10 mouse cellular contexts compared by ENCODE assay signal in the genomic region with DNA sequence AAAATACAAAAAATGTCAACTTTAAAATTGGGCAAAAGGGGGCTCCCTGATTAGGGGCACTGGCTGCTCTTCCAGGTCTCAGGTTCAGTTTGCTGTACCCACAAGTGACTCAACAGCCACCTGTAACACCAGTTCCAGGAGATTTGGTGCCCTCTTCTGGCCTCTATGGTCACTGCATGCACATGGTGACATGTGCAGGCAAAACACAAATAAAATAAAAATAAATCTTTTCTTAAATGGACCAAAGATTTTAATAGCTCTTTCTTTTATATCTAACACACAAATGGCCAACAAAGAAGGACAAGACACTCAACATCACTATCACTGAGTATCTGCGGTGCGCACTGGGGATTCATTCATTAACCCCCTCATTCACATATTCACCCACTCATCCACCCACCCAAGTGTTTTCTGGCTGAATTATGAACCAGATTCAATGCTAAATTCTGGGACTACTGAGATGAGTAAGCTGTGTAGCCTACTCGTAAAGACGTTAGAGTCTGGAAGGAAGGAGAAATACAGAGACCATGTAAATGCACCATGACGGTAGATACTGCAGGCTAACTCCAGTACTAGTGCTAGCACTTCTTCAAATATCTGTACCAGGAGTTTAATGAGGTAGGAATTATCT. TPM values are rescaled to one million over a fixed set of nuclear protein-coding genes. Genes with fewer than 3 reads are reported as not detected.
DNase-seq lines count a peak whose midpoint lies in the region; ATAC-seq and TF ChIP-seq lines count a peak whose summit lies in the region.
"Had no signal": no experiment of that assay in that cellular context is flagged by ENCODE, and none has a peak within 500 bp of the region (broad histone marks: within the 10 kb centered on the region; RNA-seq: fewer than 3 reads in every experiment).

No protein-coding gene starts in this region.

- H3K27ac ChIP-seq in liver, adult 2 months (replicated peaks; ENCODE audit: insufficient read depth, low read depth, low read length): no peak overlapping the region
- H3K27ac ChIP-seq in liver, embryonic 11.5 days (ENCODE audit: low read depth, low read length): no peak overlapping the region
- H3K27ac ChIP-seq: heart, embryonic 15.5 days had no signal

- 95% methylated on average over 5 of the region's 5 CpGs for WGBS in liver, adult 2 months
- WGBS in liver, embryonic 11.5 days: 88% methylated on average over 5 of the region's 5 CpGs

- ATAC-seq in liver, embryonic 11.5 days (replicated peaks; ENCODE audit: low FRiP score): no peak

- no peaks in the 10 kb centered on the region for H3K9me3 ChIP-seq in liver, embryonic 11.5 days (ENCODE audit: control insufficient read depth, low read length)
- H3K9me3 ChIP-seq: heart, embryonic 15.5 days had no signal

- peak; percentile 59 for TF ChIP-seq CTCF in liver, adult 2 months (IDR thresholded peaks at IDR 0.05; ENCODE audit: low read depth, low read length)

- H3K4me1 ChIP-seq in liver, adult 2 months (ENCODE audit: control insufficient read depth, insufficient read depth, low read length): peaks cover 5% of the 10 kb centered on the region
- peaks cover 24% of the 10 kb centered on the region for H3K4me1 ChIP-seq in liver, embryonic 11.5 days (replicated peaks; ENCODE audit: control insufficient read depth, insufficient read depth, low read length)

- no peak for TF ChIP-seq POLR2A in liver, adult 2 months (IDR thresholded peaks at IDR 0.05; ENCODE audit: extremely low read depth, insufficient read depth, low read length)

- peak; percentile 28 to 57 for DNase-seq in adrenal gland, adult 18-20 months (ENCODE audit: low spot score in 2 of 2)
- no peak for DNase-seq in adrenal gland, postnatal 4 days (ENCODE audit: low spot score in 2 of 2)
- peak; percentile 36 for DNase-seq in liver, adult 2 months (ENCODE audit: extremely low read depth, low read depth, low spot score)
- DNase-seq in liver, embryonic 11.5 days (ENCODE audit: low spot score): no peak
- peak; percentile 75 for DNase-seq in cerebellum, adult 9-10 months
- DNase-seq in kidney, postnatal 10 days: peak; percentile 79
- DNase-seq in lung, postnatal 10 days: peak; percentile 70
- DNase-seq in spleen, postnatal 10 days (ENCODE audit: low spot score in 2 of 2): peak; percentile 77 to 87

- H3K27me3 ChIP-seq in liver, adult 2 months (ENCODE audit: control insufficient read depth, insufficient read depth, low read length): no peaks in the 10 kb centered on the region
- no peaks in the 10 kb centered on the region for H3K27me3 ChIP-seq in liver, embryonic 11.5 days (replicated peaks; ENCODE audit: control insufficient read depth, insufficient read depth, low read length)
- H3K27me3 ChIP-seq: heart, embryonic 15.5 days had no signal

- no peaks in the 10 kb centered on the region for H3K36me3 ChIP-seq in liver, adult 2 months (ENCODE audit: control insufficient read depth, insufficient read depth, low read length)
- no peaks in the 10 kb centered on the region for H3K36me3 ChIP-seq in liver, embryonic 11.5 days (ENCODE audit: control insufficient read depth, insufficient read depth, low read length)
- H3K36me3 ChIP-seq: heart, embryonic 15.5 days had no signal

- H3K4me3 ChIP-seq in liver, adult 2 months (ENCODE audit: insufficient read depth, low read depth, low read length): no peak overlapping the region
- no peak overlapping the region for H3K4me3 ChIP-seq in liver, embryonic 11.5 days (ENCODE audit: low read depth, low read length)
- H3K4me3 ChIP-seq: heart, embryonic 15.5 days; myocyte had no signal

- H3K4me2 ChIP-seq in liver, embryonic 11.5 days: no peak overlapping the region
- H3K4me2 ChIP-seq: heart, embryonic 15.5 days had no signal

- H3K79me2 ChIP-seq in liver, adult 2 months (ENCODE audit: control insufficient read depth, insufficient read depth, low read length): peaks cover 15% of the 10 kb centered on the region; the same call in 1 of the 2 replicates

- no peak overlapping the region for H3K9ac ChIP-seq in liver, adult 2 months (ENCODE audit: low read depth, low read length)
- H3K9ac ChIP-seq in liver, embryonic 11.5 days (ENCODE audit: low read depth, low read length): no peak overlapping the region
- H3K9ac ChIP-seq: heart, embryonic 15.5 days had no signal

RNA-seq across cellular contexts. Expression of a gene that starts 44.3 kb away (rescaled TPM):
- 10 to 100 TPM; 15.9 to 26.0 TPM for total RNA-seq in adrenal gland, adult 18-20 months (2021)
- total RNA-seq in adrenal gland, postnatal 4 days (2021): 10 to 100 TPM; 21.1 to 24.5 TPM
- 4.1 and 5.3 TPM in 2 replicates for total RNA-seq in liver, adult 2 months (2014; rRNA removed)
- 3.4 TPM in 2 replicates for polyA plus RNA-seq in liver, adult 2 months (2012; rRNA removed)
- 24.6 and 26.5 TPM in 2 replicates for polyA plus RNA-seq in liver, embryonic 11.5 days (2014; fragmentation: Nextera tagmentation; extraction: Ambion mirVana)

Comparison
In these comparisons a context has a peak if more than half of its experiments do, and no peak if none do; other contexts are left out.
1. DNase-seq: peak in adrenal gland, adult 18-20 months (2 of 2), liver, adult 2 months (single experiment), cerebellum, adult 9-10 months (single experiment), kidney, postnatal 10 days (single experiment), lung, postnatal 10 days (single experiment) and spleen, postnatal 10 days (2 of 2); none in adrenal gland, postnatal 4 days (0 of 2) and liver, embryonic 11.5 days (single experiment).